ENCODE assay signal across 13 mouse cellular contexts in the genomic region with DNA sequence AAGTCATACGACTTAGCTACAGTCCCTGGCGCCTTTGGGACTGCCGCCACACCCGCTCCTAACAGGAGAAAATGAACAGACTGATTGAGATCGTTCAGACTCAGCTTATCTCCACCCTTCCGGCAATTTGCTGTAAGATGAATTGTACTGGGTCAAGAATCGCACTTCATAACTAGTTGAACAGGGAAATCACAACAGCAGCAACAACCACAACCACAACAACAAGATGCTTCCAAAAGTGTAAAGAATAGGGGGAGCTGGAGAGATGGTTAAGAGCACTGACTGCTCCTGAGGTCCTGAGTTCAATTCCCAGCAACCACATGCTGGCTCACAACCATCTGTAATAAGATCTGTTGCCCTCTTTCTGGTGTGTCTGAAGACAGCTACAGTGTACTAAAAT.
"Had no signal": no experiment of that assay in that cellular context is flagged by ENCODE, and none has a peak within 500 bp of the region (broad histone marks: within the 10 kb centered on the region; RNA-seq: fewer than 3 reads in every experiment).

No protein-coding gene starts in this region.

- ATAC-seq: midbrain, embryonic 16.5 days had no signal

- H3K4me3 ChIP-seq: midbrain, embryonic 12.5 days; neural tube, embryonic 13.5 days had no signal

- H3K9me3 ChIP-seq: liver, embryonic 15.5 days; midbrain, embryonic 12.5 days had no signal

- DNase-seq: kidney, adult 9 months; kidney, postnatal 36 days; layer of hippocampus, adult 9-11 months; lung, postnatal 10 days; lung, postnatal 4 days; right cerebral cortex, adult 18-20 months; right cerebral cortex, postnatal 25 days had no signal

- H3K27ac ChIP-seq: kidney, postnatal 0 days; liver, embryonic 15.5 days; midbrain, embryonic 12.5 days; neural tube, embryonic 13.5 days had no signal

- H3K36me3 ChIP-seq: liver, embryonic 15.5 days; midbrain, embryonic 12.5 days; neural tube, embryonic 13.5 days had no signal

- H3K4me1 ChIP-seq: neural tube, embryonic 13.5 days had no signal

- H3K9ac ChIP-seq: lung, embryonic 14.5 days; midbrain, embryonic 12.5 days; neural tube, embryonic 13.5 days had no signal

- H3K4me2 ChIP-seq: midbrain, embryonic 12.5 days; neural tube, embryonic 13.5 days had no signal
